Mouse (Mus musculus) urinary bladder, postnatal 4 days (tissue): Measurements from ENCODE around the gene Gata3.

Experiments
- DNase-seq, 2 experiments: peaks; one replicate each; pipeline ENCODE4 v3.0.0; 2021 to 2022; ENCODE audit warnings: low spot score in 2 of 2

The Gata3 gene

GRCm38 (mm10) chr2:9886031-9886430 lies 3.8 kb downstream of the Gata3 start:
- DNase-seq = no peak

DNA sequence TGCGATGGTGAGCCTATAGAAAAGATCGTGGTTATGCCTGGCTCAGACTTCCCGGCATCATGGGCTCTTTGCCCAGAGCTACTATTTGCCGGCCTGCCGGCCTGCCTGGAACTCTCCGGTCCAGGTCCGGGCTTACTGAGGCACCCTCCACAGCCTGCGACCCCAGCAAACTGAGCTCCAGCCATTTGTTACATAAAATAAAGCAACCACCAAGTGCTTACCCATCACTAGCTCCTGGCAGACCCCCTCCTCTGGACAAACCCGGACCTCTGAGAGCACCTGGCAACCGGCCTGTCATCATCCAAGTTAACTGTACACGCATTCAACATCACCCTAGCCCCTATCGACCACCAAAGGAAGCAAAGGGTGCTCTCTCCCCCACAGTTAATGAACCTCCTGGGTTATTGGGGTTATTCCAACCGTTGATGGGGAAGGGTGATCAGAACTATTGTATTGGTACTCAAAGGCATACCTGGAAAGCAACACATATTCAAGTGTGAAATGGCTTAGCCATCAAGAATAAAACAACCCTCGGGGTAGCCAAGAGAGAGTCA lies 4.5 kb downstream of the Gata3 start:
- no peak for DNase-seq

DNA sequence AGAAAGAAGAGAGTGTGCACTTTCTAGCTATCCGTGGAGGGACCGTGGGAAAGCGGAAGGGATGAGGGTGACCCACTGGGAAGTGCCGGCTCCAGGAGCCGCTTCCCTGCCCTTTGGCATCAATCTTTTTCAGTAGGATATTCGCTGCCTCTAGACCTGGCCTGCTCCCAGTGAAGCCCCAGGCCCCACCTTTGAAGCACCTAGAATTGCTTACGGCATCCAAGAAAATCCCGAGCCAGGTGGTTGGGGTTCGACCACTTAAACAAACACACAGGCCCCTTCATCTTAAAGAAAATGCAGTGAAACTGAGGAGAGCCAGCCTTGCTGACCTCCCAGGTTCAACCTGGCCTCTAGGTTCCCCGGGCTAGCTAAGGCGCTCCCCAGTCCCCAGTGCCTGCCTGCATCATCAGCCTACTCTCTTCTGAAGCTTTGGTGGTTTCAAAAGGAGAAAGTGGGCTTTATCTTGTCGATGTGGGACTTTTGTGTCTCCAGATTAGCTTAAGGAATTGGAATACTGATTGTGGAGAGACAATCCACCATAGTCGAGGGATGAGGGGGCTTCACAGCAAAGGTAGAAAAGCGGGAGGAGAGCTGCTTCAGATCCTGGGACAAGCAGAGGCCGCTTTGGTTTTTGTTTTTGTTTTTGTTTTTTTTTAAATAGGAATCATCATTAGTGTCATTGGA lies 5.2 kb downstream of the Gata3 start:
- no peak for DNase-seq

DNA sequence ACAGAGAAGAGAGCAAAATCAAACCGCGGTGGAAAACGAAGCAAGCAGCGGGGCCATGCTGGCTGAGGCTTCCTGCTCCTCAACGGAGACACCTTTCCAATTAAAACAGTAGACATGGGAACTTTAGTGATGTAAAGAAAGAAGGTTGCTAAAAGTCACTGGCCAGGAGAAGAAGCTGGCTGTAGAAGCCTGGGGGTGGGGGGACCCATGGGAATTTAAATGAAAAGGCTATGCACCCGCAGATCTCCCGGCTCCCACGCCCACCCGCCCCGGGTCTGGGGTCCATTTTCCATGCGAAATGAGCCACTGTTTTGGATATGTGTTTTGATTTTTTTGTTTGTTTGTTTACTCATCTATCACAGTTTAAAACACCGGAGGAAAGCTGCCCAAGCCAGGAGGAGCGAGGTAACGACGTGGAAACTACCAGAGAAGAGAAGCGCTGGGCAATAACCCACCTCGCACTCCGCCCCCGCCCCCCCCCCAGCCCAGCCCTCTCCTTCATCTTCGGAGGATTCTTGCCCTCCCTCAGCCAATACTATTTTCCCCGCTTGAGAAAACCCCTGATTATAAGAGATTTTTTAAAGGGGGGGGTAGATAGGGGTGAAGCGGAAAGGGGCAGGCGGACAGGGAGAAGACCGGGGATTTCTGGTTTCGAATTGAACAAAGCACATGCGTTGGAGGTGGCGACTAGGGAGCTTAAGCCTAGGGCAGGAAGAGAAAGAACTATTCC lies 5.9 kb downstream of the Gata3 start:
- DNase-seq = no peak

DNA sequence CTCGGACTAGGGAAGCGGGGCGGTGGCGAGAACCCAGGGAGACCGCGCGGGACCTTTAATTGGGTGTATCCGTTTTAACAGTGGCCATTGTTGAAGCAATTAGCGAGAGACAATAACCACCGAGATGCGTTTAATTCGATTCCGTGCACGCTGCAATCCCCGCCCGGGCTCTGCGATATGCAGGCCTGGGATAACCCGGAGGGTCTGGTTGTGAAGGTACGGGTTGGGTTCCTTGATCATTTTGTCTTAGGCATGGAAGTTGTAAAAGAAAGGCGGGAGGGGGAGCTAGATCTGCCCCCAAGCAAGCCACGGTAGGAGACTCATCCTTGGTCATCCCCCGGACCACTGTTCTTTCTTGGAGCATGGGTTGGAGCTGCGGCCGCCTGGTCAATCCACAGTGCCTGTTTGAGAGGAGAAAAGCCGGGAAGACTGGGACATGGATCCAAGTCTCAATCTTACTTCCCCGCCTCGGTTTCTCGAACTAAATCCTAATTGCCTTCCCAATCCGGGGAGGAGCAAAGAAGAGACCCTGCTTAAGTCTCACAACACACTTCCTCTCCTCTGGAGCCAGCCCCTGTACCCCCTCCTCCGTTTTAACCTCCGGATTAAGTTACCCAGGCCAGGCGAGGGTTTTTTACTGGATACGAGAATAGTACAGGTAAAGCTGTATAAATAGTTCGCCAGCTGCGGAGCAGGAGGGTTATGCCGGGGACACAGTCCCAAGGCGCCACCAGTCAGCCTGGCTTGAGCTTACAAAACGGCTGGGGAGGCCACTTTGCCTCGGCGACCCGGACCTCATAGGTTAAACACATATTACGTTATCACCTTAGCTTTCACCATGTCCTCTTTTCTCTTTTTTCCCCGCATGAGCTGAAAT lies 6.7 kb downstream of the Gata3 start:
- no peak for DNase-seq

- DNase-seq = peak in 1 of 2 experiments; percentile 62
Observed at GRCm38 (mm10) chr2:9882371-9882925, 7.4 kb downstream of the Gata3 start.

DNA sequence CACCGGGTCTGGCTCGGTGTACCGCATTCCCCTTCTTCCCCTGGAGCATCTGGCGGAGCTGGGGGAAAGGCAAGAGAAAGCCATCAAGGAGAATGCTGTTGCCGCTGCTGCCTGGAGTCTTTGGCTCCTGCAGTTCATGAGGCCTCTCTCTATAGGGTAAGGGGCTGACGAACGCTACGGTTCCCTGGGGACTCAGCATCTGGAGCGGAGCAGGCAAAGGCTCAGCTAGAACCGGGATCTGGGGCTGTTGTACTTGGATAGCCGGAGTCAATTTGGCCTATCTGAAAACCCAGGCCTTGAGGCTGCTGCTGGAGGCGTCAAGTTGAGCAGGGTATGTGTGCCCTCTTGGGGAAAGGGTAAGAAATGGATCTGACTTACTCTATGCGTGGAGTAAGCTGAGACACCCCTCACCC lies 8.2 kb downstream of the Gata3 start:
- no peak for DNase-seq

GRCm38 (mm10) chr2:9881051-9881591 lies 8.7 kb downstream of the Gata3 start, which contains the start of gene 4930412O13Rik:
Gene 4930412O13Rik, plus strand, starts transcription at chr2:9881252.
- DNase-seq = no peak

DNA sequence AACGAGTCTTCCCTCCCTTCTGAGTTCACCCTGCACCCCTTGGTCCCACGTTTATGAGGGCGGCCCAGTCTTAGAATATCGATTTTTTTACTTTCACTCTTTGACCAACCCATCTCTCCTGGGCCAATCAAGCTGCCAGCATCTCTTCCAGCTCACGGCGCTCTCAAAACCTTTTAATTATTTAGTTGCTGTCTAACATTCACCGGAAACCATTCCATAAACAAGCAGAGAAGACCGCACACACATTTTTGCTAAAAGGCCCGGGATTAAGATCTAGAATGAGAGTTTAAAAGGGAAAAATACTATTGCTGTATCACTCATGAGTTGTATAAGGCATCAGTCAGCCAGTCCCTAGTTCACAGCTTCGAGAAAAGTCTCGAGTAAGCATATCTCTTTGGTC lies 9.6 kb downstream of the Gata3 start:
- no peak for DNase-seq

DNA sequence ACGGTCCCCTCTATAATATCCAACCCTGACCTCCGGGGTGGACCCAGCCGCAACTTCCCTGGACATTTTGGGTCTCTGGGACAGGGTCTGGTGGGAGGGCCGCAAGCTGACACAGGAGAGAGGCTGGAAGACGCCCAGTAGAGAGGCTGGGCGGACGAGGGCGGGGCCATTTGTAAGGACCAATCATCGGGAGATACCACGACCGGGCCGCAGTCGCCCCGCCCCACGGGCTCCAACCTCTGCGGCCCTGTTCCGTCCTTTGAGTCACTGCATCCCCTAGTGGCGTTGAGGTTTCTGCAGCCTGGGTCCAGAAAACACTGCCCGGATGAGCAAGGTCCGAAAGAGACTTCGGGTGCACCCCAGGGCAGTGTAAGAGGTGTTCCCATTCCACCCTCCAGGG lies 10.3 kb downstream of the Gata3 start:
- DNase-seq = peak; percentile 90 to 93

GRCm38 (mm10) chr2:9879092-9879491 lies 10.7 kb downstream of the Gata3 start:
- no peak for DNase-seq

GRCm38 (mm10) chr2:9878564-9879081 lies 11.2 kb downstream of the Gata3 start:
- peak in 1 of 2 experiments; percentile 63 for DNase-seq

GRCm38 (mm10) chr2:9877966-9878563 lies 11.8 kb downstream of the Gata3 start:
- no peak for DNase-seq

DNA sequence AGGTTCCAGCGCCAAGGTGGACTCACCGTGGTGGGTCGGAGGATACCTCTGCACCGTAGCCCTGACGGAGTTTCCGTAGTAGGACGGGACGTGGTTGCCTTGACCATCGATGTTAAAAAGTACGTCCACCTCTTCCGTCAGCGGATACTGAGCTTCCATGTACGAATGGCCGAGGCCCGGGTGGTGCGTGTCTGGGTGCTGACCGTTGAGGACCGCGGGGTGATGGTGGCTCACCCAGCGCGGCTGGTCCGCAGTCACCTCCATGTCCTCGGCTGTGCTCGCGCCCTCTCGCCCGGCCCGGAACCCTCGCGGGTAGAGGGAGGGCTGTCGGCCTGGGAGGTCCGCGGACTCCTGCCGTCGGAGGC lies 12.5 kb downstream of the Gata3 start:
- DNase-seq = no peak

- DNase-seq = no peak
Observed at GRCm38 (mm10) chr2:9876621-9877325, 13.1 kb downstream of the Gata3 start.

- no peak for DNase-seq
Observed at GRCm38 (mm10) chr2:9875676-9876357, 14.0 kb downstream of the Gata3 start.

DNA sequence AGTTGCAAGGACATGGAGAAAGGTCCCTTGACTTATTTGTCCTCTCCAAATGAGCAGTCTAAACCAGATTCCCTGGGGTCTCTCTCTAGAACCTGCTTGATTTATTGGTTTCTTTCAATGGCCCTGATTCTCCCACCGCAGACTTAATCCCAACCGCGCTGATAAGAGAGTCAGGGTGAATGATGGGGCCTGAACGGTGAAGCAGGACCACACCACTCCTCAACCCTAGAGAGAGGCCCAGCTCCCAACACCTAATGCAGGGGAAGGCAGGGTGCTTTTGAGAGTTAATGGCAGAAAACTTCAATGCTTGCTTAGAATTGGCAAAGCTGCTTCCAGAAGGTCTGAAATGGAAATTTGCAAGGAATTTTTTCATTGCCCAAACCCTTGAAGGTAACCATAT lies 14.6 kb downstream of the Gata3 start:
- DNase-seq = no peak

DNA sequence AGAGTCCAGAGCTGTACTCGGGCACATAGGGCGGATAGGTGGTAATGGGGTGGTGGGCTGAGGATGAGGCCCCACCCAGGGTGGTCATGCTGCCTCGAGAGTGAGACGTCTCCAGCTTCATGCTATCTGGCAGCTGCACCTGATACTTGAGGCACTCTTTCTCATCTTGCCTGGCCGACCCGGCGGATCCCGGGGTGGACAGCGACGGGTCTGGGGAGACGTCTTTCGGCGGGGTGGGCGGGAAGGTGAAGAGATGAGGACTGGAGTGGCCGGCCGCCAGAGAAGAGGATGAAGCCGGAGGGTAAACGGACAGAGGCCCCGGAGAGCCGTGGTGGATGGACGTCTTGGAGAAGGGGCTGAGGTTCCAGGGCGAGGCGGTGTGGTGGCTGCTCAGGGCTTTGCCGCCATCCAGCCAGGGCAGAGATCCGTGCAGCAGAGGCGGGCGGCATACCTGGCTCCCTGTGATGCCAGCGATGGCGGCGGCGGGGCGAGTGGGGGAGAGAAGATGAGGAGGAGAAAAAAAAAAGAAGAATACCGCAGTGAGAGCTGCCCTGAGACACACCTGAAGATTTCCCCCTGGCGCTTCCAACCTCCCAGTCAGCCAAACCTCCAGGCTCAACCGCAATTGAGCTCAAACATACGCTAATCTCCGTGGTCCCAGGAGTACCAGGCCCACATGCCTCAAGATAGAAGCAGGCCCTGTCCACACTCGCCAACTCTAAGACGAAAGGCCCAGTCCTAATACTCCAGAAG lies 15.2 kb downstream of the Gata3 start:
- DNase-seq = peak in 1 of 2 experiments; percentile 65

DNA sequence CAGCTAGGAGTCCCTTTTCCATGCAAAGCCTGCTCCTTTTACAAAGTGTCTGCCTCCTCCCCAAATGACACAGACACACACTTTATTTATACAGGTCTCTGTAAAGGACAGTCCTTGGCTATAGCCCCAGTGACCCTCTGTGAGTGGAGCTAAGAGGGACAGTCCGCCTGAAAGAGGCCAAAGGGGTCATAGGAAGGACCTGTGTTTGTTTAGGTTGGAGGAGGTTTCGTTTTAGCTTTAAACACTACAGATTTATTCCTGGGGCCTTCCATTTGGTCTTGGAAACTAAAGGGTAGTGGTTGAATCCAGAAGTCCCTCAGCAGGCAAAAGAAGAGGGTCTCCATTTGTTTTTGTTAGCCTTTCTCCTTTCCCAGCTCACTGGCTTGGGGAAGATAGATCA lies 16.1 kb downstream of the Gata3 start:
- DNase-seq = no peak
